Mouse (Mus musculus): ENCODE measurements at regions not wholly inside any gene's neighbourhood (a gene's known extent, or its start where the extent isn't known, plus 50 kb on each side); places are given as distances from the start of the nearest gene placed in this dataset.

GRCm38 (mm10) chr8:34549786-34550185 lies 438.2 kb upstream of the Gm10131 start:
- DNase-seq (ENCODE audit: low spot score): no peak

DNA sequence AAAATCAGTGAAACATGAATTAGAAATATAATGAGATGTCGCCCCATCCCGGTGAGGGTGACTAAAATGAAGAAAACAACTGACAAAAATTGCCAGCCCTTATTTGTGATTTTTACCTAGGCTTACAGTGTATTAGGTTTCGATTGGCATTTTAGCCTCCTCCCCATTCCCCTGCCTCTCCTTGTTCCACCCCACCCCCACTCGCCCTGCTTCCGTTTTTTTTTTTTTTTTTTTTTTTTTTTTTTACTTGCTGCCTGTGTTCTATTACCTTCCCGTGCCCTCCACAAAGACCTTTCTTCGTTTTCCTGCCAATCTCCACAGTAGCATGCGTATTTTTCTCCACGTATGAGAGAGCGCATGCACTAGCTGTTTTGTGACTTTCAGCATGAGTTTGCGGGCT lies 435.3 kb upstream of the Gm10131 start:
- no peak for DNase-seq (ENCODE audit: low spot score)

- DNase-seq (ENCODE audit: low spot score): no peak
Observed at GRCm38 (mm10) chr8:34542361-34543038, 431.0 kb upstream of the Gm10131 start.

- DNase-seq (ENCODE audit: low spot score): no peak
Observed at GRCm38 (mm10) chr8:34539232-34539631, 427.7 kb upstream of the Gm10131 start.

DNA sequence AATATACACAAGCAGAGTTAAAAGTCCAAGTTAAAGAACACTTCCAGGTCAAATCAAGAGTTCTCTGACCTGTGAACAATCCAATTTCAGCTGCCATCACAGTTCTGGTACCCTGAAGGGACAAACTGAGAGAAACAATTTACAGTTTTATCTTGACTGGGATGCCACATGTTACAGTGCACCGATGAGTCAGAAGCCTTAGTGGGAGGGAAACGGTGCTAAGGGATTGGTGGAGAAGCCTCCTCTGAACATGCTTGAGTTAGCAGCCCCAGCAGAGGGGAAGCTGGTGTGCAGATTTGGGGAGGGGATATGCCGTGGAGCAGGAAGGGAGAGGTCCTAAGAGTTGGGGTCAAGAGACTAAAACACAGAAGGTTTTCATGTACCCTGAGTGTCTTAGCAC lies 423.9 kb upstream of the Gm10131 start:
- DNase-seq (ENCODE audit: low spot score): no peak

- no peak for DNase-seq (ENCODE audit: low spot score)
Observed at GRCm38 (mm10) chr8:34533421-34533820, 421.9 kb upstream of the Gm10131 start.

DNA sequence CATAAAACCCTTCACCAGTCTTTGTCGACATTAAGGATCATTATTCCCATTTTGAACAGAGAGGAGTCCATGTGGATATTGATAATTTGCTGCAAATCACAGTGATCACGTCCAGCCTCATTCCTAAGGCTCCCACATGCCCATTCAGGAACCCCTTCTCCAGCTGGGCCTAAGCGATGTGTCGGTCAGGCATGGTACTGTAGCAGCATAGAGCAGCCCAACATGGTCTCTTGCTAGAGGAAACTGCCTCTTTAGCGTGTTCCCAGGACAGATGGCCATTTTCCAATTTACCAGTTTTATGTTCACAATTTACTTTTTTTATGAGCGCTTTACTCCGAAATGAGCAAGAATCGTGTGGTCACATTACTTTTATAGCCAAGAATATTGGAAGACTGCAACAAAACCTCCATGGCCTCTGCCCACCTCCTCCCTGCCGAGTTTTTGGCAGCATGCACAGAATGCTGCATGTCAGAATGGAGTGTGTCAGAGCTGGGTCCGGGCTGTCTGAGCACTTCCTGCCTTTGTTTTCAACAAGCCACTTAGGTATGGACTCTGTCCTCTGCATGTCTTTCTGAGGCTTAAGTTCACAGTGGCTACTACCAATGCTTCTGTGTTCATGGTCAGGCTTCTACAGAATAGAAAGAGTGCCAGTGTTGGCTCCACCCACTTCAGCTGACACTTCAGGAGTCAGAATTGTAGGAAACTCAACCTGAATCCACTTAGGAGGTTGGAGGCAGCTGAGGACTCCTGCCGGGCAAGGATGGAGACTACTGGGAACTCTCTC lies 419.6 kb upstream of the Gm10131 start:
- DNase-seq (ENCODE audit: low spot score): no peak

GRCm38 (mm10) chr8:34530046-34530445 lies 418.5 kb upstream of the Gm10131 start:
- no peak for DNase-seq (ENCODE audit: low spot score)

- no peak for DNase-seq (ENCODE audit: low spot score)
Observed at GRCm38 (mm10) chr8:34529452-34529851, 417.9 kb upstream of the Gm10131 start.

GRCm38 (mm10) chr8:34528213-34528612 lies 416.7 kb upstream of the Gm10131 start:
- no peak for DNase-seq (ENCODE audit: low spot score)

DNA sequence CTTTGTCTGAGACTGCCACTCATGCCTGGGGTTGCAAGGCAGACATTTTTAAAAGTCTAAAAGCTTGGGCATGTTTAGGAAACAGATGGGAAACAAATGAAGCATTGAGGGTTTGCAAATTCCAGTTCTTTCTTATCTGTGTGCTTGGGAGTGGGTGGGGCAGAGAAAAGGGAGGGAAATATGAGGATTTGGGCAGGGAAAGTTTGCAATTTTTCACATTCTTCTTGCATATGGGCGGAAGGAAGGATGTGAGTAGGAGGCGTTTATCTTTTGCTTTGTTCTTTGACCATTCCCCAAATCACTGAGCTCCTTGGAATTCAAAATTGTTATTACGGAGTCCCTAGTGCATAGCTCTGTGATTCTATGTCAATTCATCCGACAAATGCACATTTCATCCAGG lies 413.7 kb upstream of the Gm10131 start:
- DNase-seq (ENCODE audit: low spot score): no peak

- no peak for DNase-seq (ENCODE audit: low spot score)
Observed at GRCm38 (mm10) chr8:34523849-34524248, 412.3 kb upstream of the Gm10131 start.

GRCm38 (mm10) chr8:34521316-34521715 lies 409.8 kb upstream of the Gm10131 start:
- DNase-seq (ENCODE audit: low spot score): no peak

- no peak for DNase-seq (ENCODE audit: low spot score)
Observed at GRCm38 (mm10) chr8:34520664-34521063, 409.1 kb upstream of the Gm10131 start.

DNA sequence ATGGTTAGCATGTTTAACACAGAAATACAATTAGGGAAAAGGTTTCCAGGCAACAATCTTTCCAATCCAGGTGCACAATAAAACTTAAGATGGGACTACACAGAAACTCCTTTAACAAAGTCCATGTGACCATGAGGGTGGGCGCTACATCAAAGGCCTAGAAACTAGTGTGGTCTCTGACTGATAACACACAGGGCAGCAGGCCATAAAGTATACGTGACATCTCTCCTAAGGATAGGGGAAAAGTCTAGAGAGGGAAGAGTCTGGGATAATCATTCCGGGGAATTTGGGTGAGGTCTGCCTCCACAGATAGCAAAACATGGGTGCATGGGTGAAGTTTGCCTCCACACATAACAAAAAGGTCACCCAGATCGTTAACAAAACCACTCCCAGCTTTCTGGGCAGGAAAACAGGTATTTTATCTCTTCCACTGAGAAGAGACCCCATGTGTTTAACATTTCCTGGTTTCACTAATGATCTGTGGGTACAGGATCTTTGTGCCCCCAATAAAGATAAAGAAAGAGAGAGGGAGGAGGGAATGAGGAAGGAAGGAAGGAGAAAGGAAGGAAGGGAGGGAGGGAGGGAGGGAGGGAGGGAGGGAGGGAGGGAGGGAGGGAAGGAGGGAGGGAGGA lies 402.0 kb upstream of the Gm10131 start:
- DNase-seq (ENCODE audit: low spot score): no peak

DNA sequence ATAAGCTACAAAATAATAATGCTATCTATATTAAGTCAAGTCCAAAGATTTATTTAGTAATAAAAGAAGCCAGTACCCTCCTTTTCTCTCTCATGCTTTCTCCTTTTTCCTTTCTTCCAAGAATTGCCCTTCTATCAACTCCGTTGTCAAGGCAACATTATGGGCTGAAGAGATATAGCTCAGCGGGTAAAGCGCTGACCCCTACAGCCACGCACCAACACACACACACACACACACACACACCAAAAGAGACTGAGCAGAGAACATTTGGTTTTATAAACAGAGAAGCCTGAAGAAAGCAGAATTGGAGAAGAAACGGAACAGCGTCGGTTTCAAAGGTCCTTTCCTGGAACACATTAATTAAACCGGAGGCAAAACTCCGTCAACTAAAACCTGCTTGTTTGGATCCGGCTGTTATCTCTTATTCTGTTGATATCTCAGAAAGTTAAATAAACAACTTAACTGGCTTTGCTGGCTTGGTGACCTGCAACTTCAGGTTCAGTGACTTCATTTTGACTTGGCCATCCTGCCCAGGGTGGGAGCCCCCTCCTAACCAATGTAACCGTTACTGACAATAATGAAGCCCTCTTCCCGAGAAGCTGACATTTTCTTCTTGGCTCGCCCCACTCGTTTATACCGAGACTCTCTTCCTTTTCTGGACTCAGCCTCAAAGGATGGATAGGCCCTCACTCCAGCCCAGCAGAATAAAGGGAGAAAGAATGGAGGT lies 394.5 kb upstream of the Gm10131 start:
- DNase-seq (ENCODE audit: low spot score): no peak

GRCm38 (mm10) chr8:34505102-34505501 lies 393.6 kb upstream of the Gm10131 start:
- DNase-seq (ENCODE audit: low spot score): no peak

- DNase-seq (ENCODE audit: low spot score): no peak
Observed at GRCm38 (mm10) chr8:34502606-34503162, 391.1 kb upstream of the Gm10131 start.

GRCm38 (mm10) chr8:34499196-34499595 lies 387.7 kb upstream of the Gm10131 start:
- DNase-seq (ENCODE audit: low spot score): no peak

DNA sequence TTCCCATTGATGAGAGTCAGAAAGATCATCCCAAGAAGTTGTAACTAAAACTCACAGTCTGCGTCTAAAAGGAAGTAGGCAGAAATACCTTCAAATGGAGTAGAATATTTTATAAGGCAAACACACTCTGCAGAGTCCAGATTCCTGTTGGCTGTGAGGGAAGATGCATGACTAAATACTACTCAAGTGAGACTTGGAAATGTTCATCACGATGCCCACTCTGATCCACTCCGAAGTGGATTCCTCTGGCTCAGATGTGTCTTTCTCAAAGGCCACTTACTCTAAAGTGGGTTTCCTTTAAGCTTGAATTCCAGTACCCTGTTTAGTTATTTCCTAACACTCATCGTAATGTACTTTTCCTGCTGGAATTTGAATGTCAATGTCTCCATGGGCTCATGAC lies 385.2 kb upstream of the Gm10131 start:
- DNase-seq (ENCODE audit: low spot score): no peak

DNA sequence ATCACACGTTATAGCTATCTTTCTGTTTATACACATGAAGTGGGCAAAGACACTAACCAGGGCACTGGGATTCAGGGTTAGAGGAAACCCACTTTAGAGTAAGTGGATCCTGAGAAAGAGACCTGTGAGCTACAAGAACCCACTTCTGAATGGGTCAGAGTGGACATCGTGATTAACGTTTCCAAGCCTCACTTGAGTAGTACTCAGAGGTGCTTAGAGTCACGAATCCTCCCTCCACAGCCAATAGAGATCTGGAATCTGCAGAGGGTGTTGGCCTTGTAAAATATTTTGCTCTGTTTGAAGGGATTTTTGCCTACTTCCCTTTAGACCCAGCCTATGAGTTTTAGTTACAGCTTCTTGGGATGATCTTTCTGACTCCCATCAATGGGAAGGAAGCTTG lies 384.4 kb upstream of the Gm10131 start:
- no peak for DNase-seq (ENCODE audit: low spot score)

- DNase-seq (ENCODE audit: low spot score): no peak
Observed at GRCm38 (mm10) chr8:34488746-34489400, 377.3 kb upstream of the Gm10131 start.

Measured in layer of hippocampus, adult 9-10 months (tissue).